Mouse (Mus musculus) neural tube, embryonic 11.5 days (tissue): ENCODE results near the gene Prn. TPM values are rescaled to one million over a fixed set of nuclear protein-coding genes. Genes with fewer than 3 reads are reported as not detected.

Experiments
- ATAC-seq: fragments of 200-750 bp; cut with Nextera tagmentation; 2 replicates; pipeline ENCODE4 v1.8.0; 2017; ENCODE audit warnings: moderate number of reproducible peaks, mild to moderate bottlenecking, moderate TSS enrichment, moderate library complexity; ENCODE audit not compliant: insufficient read depth, low FRiP score, low TSS enrichment
- DNase-seq: peaks from one replicate; pipeline ENCODE4 v3.0.0-alpha.2; 2015; ENCODE audit warnings: low spot score
- H3K27ac ChIP-seq: fragments of 300-500 bp; sonication (generic); 2 replicates; pipeline ENCODE4 v1.5.1; 2014; ENCODE audit warnings: low read depth, mild to moderate bottlenecking, low read length
- H3K27me3 ChIP-seq: fragments of 300-500 bp; sonication (generic); 2 replicates; pipeline ENCODE4 v1.6.1; 2014; ENCODE audit warnings: mild to moderate bottlenecking, low read length, mixed read lengths; ENCODE audit not compliant: control insufficient read depth, insufficient read depth
- H3K36me3 ChIP-seq: fragments of 300-500 bp; sonication (generic); 2 replicates; pipeline ENCODE4 v1.6.1; 2014; ENCODE audit warnings: mild to moderate bottlenecking, low read length, moderate library complexity, mixed read lengths; ENCODE audit not compliant: control insufficient read depth, insufficient read depth
- H3K4me1 ChIP-seq: fragments of 300-500 bp; sonication (generic); 2 replicates; pipeline ENCODE4 v1.6.1; 2014; ENCODE audit warnings: low read length, mixed read lengths; ENCODE audit not compliant: control insufficient read depth, insufficient read depth
- H3K4me2 ChIP-seq: fragments of 300-500 bp; sonication (generic); 2 replicates; pipeline ENCODE4 v1.6.1; 2014; ENCODE audit warnings: low read depth, mild to moderate bottlenecking, moderate library complexity
- H3K4me3 ChIP-seq: fragments of 300-500 bp; sonication (generic); 2 replicates; pipeline ENCODE4 v1.5.1; 2014; ENCODE audit warnings: low read depth, low read length
- H3K9ac ChIP-seq: fragments of 300-500 bp; sonication (generic); 2 replicates; pipeline ENCODE4 v1.6.1; 2014; ENCODE audit warnings: mild to moderate bottlenecking, low read length
- H3K9me3 ChIP-seq: fragments of 300-500 bp; sonication (generic); 2 replicates; pipeline ENCODE4 v1.6.1; 2016; ENCODE audit warnings: low read length; ENCODE audit not compliant: control insufficient read depth
- WGBS: fragments of 180-500 bp; shearing (Covaris S2); extraction: QIAGEN DNeasy Blood & Tissue Kit; methylation state at CpG from one replicate; pipeline ENCODE4 v1.1.7; 2014; 5-methylcytosine and 5-hydroxymethylcytosine counted together
- polyA plus RNA-seq: library from polyadenylated mRNA; unstranded; fragments of >200 nt; fragmentation: Nextera tagmentation; extraction: Ambion mirVana; gene quantifications from 2 replicates; pipeline ENCODE4 v1.2.1, GENCODE M21; 2014

Prn gene
- polyA plus RNA-seq, 1 experiment from 2014 or later: not detected

DNA sequence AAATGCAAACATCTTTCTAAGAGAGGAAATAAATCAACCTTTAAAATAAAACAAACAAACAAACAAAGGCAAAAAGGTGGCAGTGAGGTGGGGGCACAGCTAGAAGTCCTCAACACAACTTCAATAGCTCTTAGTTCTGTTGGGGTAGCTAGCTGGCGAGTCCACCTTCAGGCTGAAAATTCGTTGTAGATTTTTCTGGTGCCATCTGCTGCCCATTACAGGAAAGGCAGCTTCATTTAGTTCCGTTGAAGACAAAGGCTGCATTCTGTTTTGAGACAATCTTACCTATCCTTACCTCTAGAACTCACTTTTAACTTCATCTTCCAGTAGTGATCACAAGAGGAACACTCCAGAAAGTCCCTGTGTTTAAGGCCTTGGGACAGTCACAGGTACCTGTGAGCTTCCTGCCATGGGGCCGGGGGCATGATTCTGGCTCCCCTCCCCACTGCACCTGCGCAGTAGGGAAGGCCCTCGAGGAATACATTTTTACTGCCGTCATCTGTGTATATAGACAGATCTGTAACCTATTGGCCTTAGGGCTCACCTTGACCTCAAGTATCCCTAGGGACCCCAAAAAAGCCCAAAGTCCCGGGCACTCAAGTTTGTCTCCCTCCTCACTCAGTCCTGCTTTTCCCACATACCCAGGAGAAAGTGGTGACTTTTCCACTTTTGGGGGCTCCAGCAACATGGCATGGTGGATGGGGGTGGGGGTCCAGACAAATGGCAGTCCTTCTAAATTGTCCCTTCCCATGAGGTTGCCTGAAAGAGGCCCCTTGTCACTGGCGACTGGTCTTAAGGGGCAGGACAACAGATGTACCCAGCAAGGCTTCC, 40.2 kb downstream of the Prn start:
- no peak; the same call in 1 of the 2 replicates for ATAC-seq
- H3K27ac ChIP-seq: no peak overlapping the region
- H3K4me3 ChIP-seq: no peak overlapping the region
- H3K36me3 ChIP-seq: no peaks in the 10 kb centered on the region
- peaks cover 21% of the 10 kb centered on the region for H3K27me3 ChIP-seq
- H3K4me2 ChIP-seq: no peak overlapping the region
- no peaks in the 10 kb centered on the region for H3K9me3 ChIP-seq
- no peaks in the 10 kb centered on the region for H3K4me1 ChIP-seq
- no peak overlapping the region for H3K9ac ChIP-seq
- WGBS: 50% methylated on average over 9 of the region's 9 CpGs
- peak; percentile 52 for DNase-seq

DNA sequence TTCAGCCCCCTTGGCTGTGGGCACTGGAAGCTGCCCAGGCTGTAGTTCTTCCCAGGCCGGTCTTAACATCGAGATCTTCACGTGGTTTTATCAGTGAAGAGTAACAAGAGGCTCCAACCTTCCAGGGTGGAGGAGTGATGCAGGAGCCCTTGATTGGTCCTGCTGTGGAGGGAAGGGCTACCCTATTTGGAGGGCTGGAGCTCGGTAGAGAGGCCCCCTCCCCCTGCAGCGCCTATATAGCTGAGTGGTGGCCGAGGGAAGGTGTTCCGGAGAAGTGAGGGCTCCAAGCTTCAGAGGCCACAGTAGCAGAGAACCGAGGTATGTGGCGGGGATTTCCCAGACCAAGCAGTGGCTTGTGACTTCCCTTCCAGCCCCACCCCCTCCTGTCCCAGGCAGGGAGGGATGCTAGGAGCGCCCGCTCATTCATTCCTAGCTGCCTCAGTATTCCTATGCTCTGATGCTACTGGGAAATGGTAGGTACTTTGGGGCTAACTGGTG, 40.9 kb downstream of the Prn start, which contains the start of gene Prnd:
Prnd (plus strand) TSS at position 264 of the 498 bp plus-strand sequence.
- no peak for DNase-seq
- Histone ChIP-seq H3K27me3 (peaks cover 21% of the 10 kb centered on the region), H3K4me1 (no peaks in the 10 kb centered on the region), H3K27ac (no peak within 1 kb of the TSS), H3K9ac (no peak within 1 kb of the TSS), H3K4me2 (no peak within 1 kb of the TSS), H3K4me3 (no peak within 1 kb of the TSS), H3K9me3 (no peaks in the 10 kb centered on the region), H3K36me3 (no peaks in the 10 kb centered on the region)
- 12% methylated on average over 11 of the region's 11 CpGs for WGBS
- ATAC-seq: no peak

- ATAC-seq (no peak), DNase-seq (no peak)
- no peaks in the 10 kb centered on the region for H3K9me3 ChIP-seq
- 65% methylated on average over 2 of the region's 2 CpGs for WGBS
- no peaks in the 10 kb centered on the region for H3K36me3 ChIP-seq
- H3K4me1 ChIP-seq: no peaks in the 10 kb centered on the region
- no peak overlapping the region for H3K9ac ChIP-seq
- no peak overlapping the region for H3K4me3 ChIP-seq
- H3K4me2 ChIP-seq: no peak overlapping the region
- H3K27me3 ChIP-seq: peaks cover 21% of the 10 kb centered on the region
- no peak overlapping the region for H3K27ac ChIP-seq
Measured at GRCm38 (mm10) chr2:131952456-131952855, 42.7 kb downstream of the Prn start.

GRCm38 (mm10) chr2:131952961-131953538, 43.3 kb downstream of the Prn start:
- Histone ChIP-seq H3K4me3 (no peak overlapping the region), H3K4me1 (no peaks in the 10 kb centered on the region), H3K9ac (no peak overlapping the region), H3K4me2 (peak overlapping the region; percentile 24), H3K9me3 (no peaks in the 10 kb centered on the region), H3K27ac (no peak overlapping the region), H3K27me3 (peaks cover 21% of the 10 kb centered on the region), H3K36me3 (no peaks in the 10 kb centered on the region)
- DNase-seq (no peak), ATAC-seq (no peak)
- 13% methylated on average over 29 of the region's 29 CpGs for WGBS

DNA sequence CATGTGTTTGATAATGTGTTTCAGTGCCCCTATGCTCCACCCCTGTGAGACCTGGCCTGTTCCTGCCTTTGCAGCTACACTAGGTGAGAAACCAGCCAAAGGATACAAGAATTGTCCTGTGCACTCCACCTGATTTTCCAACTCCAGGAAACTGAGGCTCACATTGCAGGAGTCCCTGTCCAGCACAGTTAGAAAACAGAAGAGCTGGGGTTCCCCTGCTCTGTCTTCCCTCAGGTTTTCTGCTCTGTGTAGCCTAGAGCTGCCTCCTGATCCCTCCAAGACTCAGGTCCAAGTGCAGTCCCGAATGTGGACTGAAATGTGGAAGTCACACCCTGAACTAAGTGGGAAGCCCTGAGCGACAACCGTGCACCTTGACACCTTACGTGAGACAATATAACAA, 44.0 kb downstream of the Prn start:
- DNase-seq (no peak), ATAC-seq (no peak)
- no peak overlapping the region for H3K9ac ChIP-seq
- H3K9me3 ChIP-seq: no peaks in the 10 kb centered on the region
- no peak overlapping the region for H3K27ac ChIP-seq
- 90% methylated on average over 4 of the region's 4 CpGs for WGBS
- H3K36me3 ChIP-seq: no peaks in the 10 kb centered on the region
- H3K27me3 ChIP-seq: peaks cover 21% of the 10 kb centered on the region
- no peaks in the 10 kb centered on the region for H3K4me1 ChIP-seq
- peak overlapping the region; percentile 24; the same call in 1 of the 2 replicates for H3K4me2 ChIP-seq
- H3K4me3 ChIP-seq: no peak overlapping the region

GRCm38 (mm10) chr2:131954835-131955234, 45.1 kb downstream of the Prn start:
- Histone ChIP-seq H3K27me3 (peaks cover 21% of the 10 kb centered on the region), H3K4me3 (no peak overlapping the region), H3K27ac (no peak overlapping the region), H3K9me3 (no peaks in the 10 kb centered on the region), H3K4me2 (peak overlapping the region; percentile 52), H3K36me3 (no peaks in the 10 kb centered on the region), H3K9ac (no peak overlapping the region), H3K4me1 (no peaks in the 10 kb centered on the region)
- 58% methylated on average over 9 of the region's 9 CpGs for WGBS
- ATAC-seq (0 out of 2 replicates have a peak, but pooled peaks have one; percentile 24), DNase-seq (no peak)

DNA sequence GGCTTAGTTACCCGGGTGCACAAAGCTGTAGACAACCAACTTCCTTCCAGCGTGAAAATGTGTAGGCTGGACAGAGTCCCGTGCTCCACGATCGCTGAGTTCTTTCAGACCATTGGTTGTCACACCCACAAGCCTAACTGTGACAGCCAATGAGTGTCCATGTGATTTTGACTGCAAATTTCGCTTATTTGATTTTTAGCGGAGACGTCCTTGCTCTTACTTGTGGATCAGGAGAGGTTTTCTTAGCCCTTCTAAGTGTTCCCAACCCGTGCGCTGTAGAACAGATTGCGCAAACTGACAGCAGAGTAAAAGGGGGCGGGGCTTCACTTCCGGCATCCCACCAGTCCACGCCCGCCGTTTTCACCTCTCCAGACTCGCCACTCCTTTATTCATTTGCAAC, 45.5 kb downstream of the Prn start:
- Histone ChIP-seq H3K4me3 (peak overlapping the region; percentile 24; the same call in 1 of the 2 replicates), H3K4me1 (no peaks in the 10 kb centered on the region), H3K4me2 (peak overlapping the region; percentile 52), H3K36me3 (no peaks in the 10 kb centered on the region), H3K27me3 (peaks cover 21% of the 10 kb centered on the region), H3K9ac (no peak overlapping the region), H3K27ac (no peak overlapping the region), H3K9me3 (no peaks in the 10 kb centered on the region)
- ATAC-seq (peak; percentile 73), DNase-seq (peak; percentile 38)
- 7% methylated on average over 17 of the region's 17 CpGs for WGBS

DNA sequence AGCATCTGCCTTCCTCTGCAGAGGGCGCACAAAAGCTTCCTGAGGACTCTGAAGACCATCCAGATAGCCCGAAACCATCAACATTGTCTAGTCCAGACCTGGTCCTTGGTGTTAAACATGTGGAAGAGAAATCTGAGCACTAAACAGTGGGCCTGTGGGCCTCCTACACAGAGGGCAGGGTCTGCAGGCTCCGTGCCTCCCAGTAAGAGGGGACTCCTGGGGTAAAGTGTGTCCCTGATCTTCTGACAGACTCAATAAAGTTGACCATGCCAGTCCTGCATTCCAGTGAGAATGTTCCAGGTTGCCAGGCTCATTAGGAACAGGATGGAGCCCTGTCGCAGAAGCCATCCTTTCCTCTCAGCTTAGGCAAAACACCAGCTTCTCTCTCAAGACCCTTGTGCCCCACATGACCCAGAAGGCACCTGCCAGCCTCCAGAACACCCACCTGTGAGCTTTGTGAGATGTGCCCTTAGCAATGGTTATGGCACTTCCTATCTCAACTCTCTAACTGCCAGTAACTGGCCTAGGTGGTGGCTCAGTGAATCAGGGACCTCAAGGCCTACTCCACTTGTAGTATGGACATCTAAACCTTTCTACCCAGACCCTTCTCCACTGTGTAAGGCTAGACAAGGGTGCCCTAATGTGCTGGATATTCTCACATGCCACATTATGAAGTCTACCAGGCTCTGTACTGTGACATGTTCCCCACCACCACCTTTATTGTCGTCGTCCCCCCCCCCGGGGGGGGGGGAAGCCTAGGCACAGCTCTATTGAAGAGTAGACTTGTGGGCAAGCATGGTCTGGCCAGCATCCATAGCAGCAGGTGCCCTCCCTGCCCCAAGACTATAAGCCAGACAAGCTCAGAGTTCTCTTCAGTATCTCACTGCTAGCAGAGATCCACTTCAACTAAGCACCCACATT, 46.8 kb downstream of the Prn start:
- Histone ChIP-seq H3K9me3 (no peaks in the 10 kb centered on the region), H3K27ac (no peak overlapping the region), H3K36me3 (no peaks in the 10 kb centered on the region), H3K4me1 (no peaks in the 10 kb centered on the region), H3K4me2 (no peak overlapping the region), H3K9ac (no peak overlapping the region), H3K27me3 (peaks cover 19% of the 10 kb centered on the region), H3K4me3 (no peak overlapping the region)
- 79% methylated on average over 7 of the region's 7 CpGs for WGBS
- ATAC-seq (no peak), DNase-seq (no peak)
